Mouse (Mus musculus) splenic B cell, adult 2 months (primary cell): ENCODE results near the gene Cnbd2.

Experiments
- DNase-seq: peaks from one replicate; pipeline ENCODE4 v3.0.0-alpha.2; 2011; ENCODE audit warnings: low read depth, low spot score
- H3K27me3 ChIP-seq: 2 replicates; pipeline ENCODE4 v1.6.1; 2012; ENCODE audit warnings: mild to moderate bottlenecking, low read length, moderate library complexity, mixed read lengths; ENCODE audit not compliant: control insufficient read depth, poor library complexity, insufficient read depth, severe bottlenecking
- H3K36me3 ChIP-seq: 2 replicates; pipeline ENCODE4 v1.6.1; 2012; ENCODE audit warnings: mild to moderate bottlenecking, low read length, moderate library complexity, mixed read lengths; ENCODE audit not compliant: control insufficient read depth, poor library complexity, insufficient read depth, severe bottlenecking

Gene Cnbd2

GRCm38 (mm10) chr2:156330681-156331080, 18.6 kb downstream of the Cnbd2 start:
- no peaks in the 10 kb centered on the region for H3K27me3 ChIP-seq
- DNase-seq, result no peak
- no peaks in the 10 kb centered on the region for H3K36me3 ChIP-seq

- no peak for DNase-seq
- H3K27me3 ChIP-seq, result no peaks in the 10 kb centered on the region
- no peaks in the 10 kb centered on the region for H3K36me3 ChIP-seq
These were observed 19.4 kb downstream of the Cnbd2 start for GRCm38 (mm10) chr2:156331446-156331965.

- H3K36me3 ChIP-seq, result peaks cover 3% of the 10 kb centered on the region; the same call in 1 of the 2 replicates
- DNase-seq, result no peak
- H3K27me3 ChIP-seq, result no peaks in the 10 kb centered on the region
These were observed 28.0 kb downstream of the Cnbd2 start for GRCm38 (mm10) chr2:156340078-156340477.

GRCm38 (mm10) chr2:156344775-156345532, 32.9 kb downstream of the Cnbd2 start:
- no peak for DNase-seq
- H3K27me3 ChIP-seq, result no peaks in the 10 kb centered on the region
- H3K36me3 ChIP-seq, result 0 out of 2 replicates have a peak, but pooled peaks cover 3% of the 10 kb centered on the region

- no peak for DNase-seq
- H3K36me3 ChIP-seq, result no peaks in the 10 kb centered on the region
These were observed 36.7 kb downstream of the Cnbd2 start for GRCm38 (mm10) chr2:156348812-156349211.

GRCm38 (mm10) chr2:156349286-156349848, 37.3 kb downstream of the Cnbd2 start:
- no peak for DNase-seq
- H3K27me3 ChIP-seq, result no peaks in the 10 kb centered on the region
- no peaks in the 10 kb centered on the region for H3K36me3 ChIP-seq

More at GRCm38 (mm10) chr2:156348812-156349211, 36.7 kb downstream of the Cnbd2 start:
- H3K27me3 ChIP-seq, result no peaks in the 10 kb centered on the region

GRCm38 (mm10) chr2:156351243-156351642, 39.1 kb downstream of the Cnbd2 start:
- Histone ChIP-seq H3K27me3 (no peaks in the 10 kb centered on the region), H3K36me3 (no peaks in the 10 kb centered on the region)
- no peak for DNase-seq

- H3K36me3 ChIP-seq, result no peaks in the 10 kb centered on the region
- no peaks in the 10 kb centered on the region for H3K27me3 ChIP-seq
- DNase-seq, result peak; percentile 27
These were observed 40.5 kb downstream of the Cnbd2 start for GRCm38 (mm10) chr2:156352413-156353165.

GRCm38 (mm10) chr2:156353265-156353692, 41.2 kb downstream of the Cnbd2 start:
- H3K36me3 ChIP-seq, result no peaks in the 10 kb centered on the region
- DNase-seq, result no peak
- H3K27me3 ChIP-seq, result no peaks in the 10 kb centered on the region

- no peaks in the 10 kb centered on the region for H3K36me3 ChIP-seq
- DNase-seq, result peak; percentile 23
- H3K27me3 ChIP-seq, result no peaks in the 10 kb centered on the region
These were observed 43.9 kb downstream of the Cnbd2 start for GRCm38 (mm10) chr2:156356031-156356430.

- no peaks in the 10 kb centered on the region for H3K36me3 ChIP-seq
- no peak for DNase-seq
- no peaks in the 10 kb centered on the region for H3K27me3 ChIP-seq
These were observed 56.4 kb downstream of the Cnbd2 start for GRCm38 (mm10) chr2:156368465-156368864.

GRCm38 (mm10) chr2:156370896-156371295, 58.8 kb downstream of the Cnbd2 start:
- no peak for DNase-seq
- no peaks in the 10 kb centered on the region for H3K27me3 ChIP-seq
- H3K36me3 ChIP-seq, result no peaks in the 10 kb centered on the region

- no peaks in the 10 kb centered on the region for H3K27me3 ChIP-seq
- no peak for DNase-seq
- no peaks in the 10 kb centered on the region for H3K36me3 ChIP-seq
These were observed 64.9 kb downstream of the Cnbd2 start for GRCm38 (mm10) chr2:156376956-156377355.

- no peak for DNase-seq
- H3K27me3 ChIP-seq, result no peaks in the 10 kb centered on the region
- no peaks in the 10 kb centered on the region for H3K36me3 ChIP-seq
These were observed 67.8 kb downstream of the Cnbd2 start for GRCm38 (mm10) chr2:156379929-156380328.

GRCm38 (mm10) chr2:156381350-156381749, 69.3 kb downstream of the Cnbd2 start:
- DNase-seq, result no peak
- no peaks in the 10 kb centered on the region for H3K36me3 ChIP-seq
- no peaks in the 10 kb centered on the region for H3K27me3 ChIP-seq
